Mouse (Mus musculus) monocyte, adult 2 months (primary cell): ENCODE measurements around the gene Pitpnc1.

Experiments used
- DNase-seq, 2 experiments: peaks; one replicate each; pipeline ENCODE4 v3.0.0; 2022; ENCODE audit warnings: low spot score in 2 of 2, low read depth in 1 of 2

The Pitpnc1 gene

DNA sequence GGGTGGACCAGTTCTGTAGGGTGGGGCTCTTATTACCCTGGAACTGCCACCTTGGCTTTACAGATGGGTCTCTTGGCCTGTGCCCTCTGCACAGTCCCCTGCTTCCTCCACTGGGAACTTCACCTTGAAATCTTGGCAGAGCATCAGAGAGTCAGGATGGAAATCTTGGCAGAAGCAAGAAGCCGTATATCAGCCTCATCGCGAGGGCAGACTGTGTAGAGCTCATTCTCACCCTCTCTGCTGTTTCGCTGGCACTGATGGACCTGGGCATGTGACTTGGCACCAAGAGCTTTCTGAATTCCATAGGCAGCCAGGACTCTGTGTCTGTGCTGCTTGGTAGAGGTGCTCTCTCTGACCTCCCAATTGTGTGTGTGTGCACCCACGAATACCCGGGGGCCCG, 221.7 kb downstream of the Pitpnc1 start:
- no peak for DNase-seq

DNA sequence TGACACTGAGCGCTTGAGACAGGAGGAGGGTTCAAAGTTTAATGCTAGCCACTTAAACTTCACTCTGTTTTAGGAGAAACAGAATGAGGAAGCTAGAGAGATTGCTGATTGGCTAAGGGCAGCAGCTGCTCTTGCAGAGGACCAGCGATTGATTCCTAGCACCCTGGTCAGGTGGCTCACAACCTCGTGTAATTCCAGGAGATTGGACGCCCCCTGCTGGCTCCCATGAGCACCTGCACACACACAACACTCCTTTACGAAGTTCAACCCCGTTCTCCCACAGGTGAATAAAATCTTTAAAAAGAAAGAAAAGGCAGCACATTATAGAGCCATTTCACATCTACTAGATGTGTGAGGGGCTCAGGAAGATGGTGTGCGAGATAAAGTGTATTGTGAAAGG, 224.8 kb downstream of the Pitpnc1 start:
- DNase-seq: no peak

DNA sequence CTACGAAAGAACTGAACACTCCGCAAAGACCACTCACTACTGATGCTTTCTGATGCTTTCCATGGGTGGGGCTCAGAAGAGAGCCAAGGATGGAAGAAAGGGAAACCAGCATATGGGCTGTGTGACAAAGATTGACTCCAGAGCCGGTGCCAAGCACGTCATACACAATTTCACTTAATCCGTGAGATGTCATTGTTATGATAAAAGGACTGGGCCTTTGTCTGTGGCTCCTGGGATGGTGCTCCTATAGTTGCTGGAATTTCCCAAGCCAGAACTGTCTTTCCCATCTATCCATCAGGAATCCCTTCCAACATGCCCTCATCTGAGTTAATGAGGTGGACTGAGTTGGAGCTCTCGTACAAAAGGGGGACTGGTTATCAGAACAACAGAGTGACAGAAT, 227.4 kb downstream of the Pitpnc1 start:
- no peak for DNase-seq

DNA sequence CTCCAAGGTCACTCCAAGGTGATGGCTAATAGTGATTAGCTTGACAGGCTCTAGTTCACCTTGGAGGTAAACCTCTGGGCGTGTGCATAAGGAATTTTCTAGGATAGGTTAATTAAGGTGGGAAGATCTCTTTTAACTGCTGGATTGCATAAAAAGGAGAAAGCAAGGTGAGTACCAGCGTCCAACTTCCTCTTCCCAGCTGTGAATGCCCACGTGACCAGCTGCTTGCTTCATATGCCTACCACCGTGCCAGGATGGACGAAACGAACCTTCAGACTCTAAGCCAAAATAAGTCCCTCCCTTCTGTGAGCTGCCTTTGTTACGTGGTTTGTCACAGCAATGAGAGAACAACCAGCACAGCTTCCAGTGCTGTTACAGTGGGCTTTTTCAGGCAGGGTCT, 228.8 kb downstream of the Pitpnc1 start:
- DNase-seq: no peak

DNA sequence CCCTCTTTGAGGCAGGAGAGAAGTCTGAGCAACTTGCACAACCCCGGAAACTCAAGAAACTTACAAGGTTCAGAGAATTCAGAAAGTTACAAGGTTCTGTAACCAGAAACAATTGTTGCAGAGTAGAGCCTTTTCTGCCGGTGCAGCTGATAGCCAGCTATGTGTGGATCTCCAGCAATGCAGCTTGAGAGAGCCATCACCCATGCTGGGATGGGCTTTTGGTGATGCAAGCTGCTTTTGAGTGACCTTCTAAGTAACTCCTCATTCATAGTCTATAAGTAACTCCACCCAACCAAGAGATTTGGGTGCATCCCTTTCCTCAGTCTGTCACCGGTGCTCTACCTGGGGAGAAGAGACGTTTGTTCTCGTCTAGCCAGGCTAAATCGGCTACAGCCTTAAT, 232.0 kb downstream of the Pitpnc1 start:
- no peak for DNase-seq

DNA sequence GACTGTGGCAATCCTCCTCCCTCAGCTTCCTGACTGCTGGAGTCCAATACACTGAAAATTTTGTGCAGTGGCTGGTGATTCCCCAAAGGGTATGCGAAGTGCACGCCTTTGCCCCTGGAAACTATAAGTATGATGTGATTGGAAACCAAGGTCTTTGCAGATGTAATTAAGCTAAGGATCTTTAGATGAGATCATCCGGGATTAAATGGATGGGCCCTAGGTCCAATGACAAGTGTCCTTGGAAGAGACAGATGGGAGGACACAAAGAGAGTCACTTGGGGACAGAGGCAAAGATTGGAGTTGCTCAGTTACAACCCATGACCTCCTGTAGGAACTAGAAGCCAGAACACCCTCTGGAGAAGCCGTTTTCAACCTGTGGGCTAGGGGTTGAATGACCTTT, 233.0 kb downstream of the Pitpnc1 start:
- DNase-seq: no peak

DNA sequence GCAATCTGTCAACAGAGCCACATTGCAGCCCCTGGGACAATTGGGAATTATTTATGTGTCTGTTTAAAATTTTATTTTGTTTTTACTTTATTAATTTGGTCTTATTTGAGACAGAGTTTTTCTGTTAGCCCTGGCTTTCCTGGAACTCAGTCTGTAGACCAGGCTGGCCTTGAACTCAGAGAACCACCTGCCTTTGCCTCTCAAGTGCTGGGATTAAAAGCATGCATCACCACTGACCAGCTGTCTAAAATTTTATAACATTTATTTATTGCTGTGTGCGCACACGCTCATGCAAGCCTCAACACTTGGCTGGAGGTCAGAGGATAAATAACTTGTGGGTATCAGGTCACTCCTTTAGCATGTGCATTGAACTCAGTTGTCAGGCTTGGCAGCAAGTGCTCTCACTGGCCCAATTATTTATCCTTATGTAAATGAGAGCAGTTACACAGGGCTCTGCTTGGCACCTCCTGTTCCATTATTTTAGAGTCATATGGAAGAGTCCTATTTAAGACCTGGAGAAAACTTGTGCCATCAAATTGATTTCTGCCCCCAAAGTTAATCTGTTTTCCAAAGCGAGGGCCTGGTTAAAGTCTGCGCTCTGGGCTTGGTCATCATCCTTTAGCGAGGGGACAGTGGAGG, 237.1 kb downstream of the Pitpnc1 start:
- no peak for DNase-seq

DNA sequence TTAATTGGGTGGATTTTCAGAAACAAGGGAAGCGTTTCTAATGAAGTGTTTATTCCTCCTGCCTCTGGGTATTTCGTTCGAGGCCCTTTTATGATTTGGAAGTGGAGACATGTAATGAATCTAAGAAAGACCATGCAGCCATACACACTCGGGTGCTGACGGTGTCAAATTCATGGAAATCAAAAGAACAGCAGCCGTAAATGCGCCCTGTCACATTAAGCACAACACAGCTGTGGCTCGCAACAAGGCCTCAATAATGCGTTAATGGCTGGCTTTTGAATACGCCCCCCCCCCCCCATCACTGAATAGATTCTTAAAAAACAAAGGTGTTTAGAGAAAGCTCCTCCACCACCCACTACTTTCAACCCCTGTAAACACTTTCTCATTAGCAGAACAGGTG, 240.4 kb downstream of the Pitpnc1 start:
- DNase-seq: no peak

DNA sequence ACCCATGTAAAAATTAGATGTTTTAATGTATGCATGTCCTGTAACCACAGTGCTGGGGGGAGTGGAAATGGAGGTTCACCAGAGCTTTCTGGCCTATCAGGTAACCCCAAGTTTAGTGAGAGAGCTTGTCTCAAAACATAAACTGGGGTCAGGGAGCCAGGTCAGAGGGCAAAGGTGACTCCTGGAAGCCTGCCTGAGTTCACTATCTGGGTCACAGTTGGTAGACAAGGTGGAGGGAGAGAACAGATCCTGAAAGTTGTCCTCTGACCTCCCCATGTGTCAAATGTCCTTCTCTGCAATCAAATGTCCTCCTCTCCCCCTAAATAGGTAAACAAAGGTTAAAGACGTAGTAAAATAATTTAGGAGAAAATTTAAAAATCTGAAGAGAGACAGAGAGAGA, 244.1 kb downstream of the Pitpnc1 start:
- no peak for DNase-seq

DNA sequence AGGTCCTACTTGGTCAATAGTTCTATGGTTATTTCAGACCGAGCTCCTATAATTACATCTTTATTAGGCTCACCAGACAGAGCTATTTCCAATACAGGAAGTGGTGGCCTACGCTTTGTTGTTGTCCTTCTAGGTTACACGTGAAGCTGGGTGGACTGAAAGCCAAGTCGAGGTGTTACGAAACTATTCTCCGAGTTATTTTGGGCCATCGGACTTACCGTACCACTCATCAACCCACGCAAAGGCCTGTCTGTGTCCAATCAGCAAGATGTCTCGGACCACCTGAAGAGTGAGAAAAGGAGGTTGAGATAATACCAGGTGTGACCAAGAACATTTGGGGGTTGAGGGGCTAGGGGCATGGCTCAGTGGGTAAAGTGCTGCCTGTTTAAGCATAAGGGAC, 244.5 kb downstream of the Pitpnc1 start:
- no peak for DNase-seq

DNA sequence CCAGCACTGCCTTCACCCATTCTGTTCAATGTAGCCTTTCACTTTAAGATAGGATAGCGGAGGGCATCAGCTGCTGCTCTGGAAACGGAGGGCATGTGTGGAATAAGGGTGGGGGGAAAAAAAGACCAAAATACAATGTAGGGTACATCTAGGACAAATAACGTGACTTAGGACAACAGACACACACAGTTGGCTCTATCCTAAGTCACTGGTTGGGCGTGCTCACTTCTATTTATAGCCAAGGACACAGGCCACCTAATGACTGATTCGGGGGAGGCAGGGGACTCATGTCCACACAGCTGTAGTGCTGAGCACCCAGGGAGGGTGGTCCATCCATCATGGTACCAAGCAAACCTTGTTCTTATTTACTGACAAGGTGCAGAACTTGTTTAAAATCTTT, 245.2 kb downstream of the Pitpnc1 start:
- DNase-seq: no peak

DNA sequence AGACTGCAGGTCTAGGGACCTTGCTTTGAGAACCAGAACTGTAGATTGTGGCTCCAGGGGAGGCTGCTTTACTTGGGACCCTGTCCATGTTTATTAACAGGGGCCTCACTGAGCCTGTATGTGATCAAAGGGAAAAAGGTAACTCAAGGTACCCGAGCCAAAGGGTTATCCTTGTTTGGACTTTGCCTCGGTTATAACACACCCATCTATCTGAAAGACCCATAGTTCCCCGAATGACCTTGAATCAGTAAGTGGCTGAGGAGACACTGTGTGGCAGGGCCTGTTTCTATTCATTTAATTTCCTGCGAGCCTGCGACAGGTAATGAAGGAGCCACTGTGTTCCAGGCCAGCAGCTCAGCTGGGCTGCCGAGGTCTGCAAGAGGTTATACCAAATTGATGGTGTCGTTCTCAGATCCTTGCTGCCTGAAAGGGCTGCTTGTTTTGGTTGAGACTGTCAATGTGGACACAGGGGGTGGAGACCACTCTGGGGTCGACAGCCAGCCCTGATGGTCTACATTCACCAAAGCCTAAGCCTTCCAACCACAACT, 246.8 kb downstream of the Pitpnc1 start:
- no peak for DNase-seq

DNA sequence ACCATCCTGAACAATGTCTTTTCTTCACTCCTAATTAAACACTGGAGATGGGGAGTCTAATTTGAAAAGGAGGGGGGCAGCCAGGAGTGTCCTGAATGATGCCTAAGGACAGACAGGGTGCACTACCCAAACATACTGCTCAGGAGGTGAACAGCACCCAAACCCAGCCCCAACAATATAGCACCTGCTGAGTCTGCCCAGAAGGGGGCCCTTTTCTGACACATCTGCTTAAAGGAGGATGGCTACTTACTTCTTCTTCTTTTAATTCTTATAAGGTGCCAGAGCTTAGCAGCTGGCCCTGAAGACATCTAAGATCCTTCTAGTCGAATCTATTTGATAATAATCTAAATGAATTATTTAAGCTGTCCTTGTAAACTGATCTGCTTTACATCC, 247.3 kb downstream of the Pitpnc1 start:
- DNase-seq: no peak

DNA sequence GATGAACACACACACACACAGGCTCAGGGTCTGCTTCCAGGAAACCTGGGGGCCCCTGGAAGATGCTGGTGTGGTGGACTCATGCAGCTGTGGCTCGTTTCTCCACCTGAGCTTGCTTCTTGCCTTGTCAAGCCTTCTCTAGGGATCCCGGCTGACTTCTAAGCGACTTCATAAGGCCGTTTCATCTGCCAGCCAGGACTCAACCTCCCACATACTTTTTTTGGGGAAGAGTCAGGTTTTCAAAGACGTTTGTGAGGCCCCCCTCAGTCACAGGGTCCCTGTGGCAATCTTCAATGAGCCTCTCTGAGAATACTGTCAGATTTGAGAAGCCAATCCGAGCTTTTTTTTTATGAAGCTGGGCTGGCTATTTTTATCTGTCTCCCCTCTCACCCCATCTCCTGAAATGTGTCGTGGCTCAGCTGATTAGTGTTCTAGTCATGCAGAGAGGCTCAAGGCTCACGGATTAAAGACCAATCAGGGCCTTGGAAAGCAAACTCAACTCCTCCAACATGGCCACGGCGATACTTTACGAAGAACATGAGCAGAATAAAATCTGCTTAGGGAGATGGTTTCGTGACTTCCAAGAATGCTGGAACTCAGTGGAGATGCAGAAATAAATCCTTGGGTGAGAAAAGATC, 247.8 kb downstream of the Pitpnc1 start:
- DNase-seq: no peak

DNA sequence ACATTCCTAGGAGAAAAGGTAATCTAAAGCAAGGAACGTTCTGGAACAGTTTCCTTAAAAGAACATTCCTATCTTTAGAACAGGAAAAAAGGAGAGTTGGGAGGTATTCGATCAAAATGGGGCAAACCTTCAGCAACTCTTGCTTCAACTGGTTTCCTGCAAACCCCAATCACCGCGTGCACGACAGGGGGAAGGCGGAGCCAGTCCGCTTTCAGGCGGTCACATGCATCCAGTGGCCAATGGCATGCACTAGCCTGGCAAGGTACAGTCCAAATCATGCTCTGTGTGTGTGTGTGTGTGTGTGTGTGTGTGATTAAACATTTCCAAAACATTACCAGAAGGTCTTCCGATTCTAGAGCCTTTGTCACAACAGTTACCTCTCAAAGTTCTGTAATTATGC, 255.4 kb downstream of the Pitpnc1 start:
- no peak for DNase-seq

DNA sequence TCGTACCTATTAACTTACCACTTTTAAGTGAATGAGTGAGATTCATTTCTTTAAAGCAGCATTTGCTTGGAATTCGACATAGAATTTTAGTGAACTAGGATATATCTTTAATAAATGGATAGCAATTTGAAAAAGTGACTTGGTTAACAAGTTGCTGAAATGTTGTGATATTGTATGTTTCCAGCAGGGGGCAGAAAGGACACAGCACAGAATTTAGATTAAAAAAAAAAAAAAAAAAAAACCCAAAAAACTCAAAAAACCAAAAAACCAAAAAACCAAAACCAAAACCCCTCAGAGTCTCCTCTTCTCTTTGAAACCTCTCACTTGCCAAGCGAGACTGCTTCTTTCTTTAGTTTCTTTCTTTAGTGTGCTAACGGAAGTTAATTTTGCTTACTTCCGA, 256.8 kb downstream of the Pitpnc1 start:
- DNase-seq: no peak

DNA sequence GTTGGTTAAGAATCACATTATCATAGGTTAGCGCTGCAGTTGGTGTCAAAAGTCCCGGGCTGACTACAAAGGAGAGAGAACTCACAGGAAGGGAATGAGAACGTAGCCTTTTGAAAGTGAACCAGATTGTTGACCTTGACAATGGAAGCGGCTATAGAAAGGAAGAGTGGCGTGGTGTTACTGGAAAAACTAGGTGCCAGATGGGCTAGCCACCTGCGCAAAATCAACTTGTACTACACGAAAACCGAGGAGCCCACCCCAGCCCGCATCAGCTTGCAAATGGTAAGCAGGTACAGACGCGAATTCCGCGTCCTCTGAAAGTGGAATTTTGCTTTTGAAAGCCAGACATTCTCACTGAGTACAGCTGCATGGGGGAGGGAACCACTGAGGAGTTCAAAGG, 260.7 kb downstream of the Pitpnc1 start:
- DNase-seq: no peak

DNA sequence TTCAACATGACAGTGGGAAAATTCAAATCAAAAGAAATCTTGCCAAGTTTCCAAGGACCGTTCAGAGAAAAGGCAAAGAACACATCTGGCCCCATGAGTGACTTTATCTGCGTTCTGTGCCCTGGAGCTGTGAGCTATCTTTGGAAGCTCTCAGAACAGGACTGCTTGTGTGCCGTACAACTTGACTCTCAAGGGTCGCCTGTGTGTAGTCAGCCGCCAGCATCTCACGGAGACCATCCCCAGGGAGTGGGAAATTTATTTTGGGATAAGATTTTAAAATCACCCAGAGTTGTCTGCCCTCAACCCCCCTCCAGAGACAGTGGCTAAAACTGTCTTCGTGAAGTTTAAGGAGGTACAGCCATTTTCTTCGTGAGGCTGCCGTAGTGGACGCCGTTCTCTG, 268.7 kb downstream of the Pitpnc1 start:
- DNase-seq: no peak

DNA sequence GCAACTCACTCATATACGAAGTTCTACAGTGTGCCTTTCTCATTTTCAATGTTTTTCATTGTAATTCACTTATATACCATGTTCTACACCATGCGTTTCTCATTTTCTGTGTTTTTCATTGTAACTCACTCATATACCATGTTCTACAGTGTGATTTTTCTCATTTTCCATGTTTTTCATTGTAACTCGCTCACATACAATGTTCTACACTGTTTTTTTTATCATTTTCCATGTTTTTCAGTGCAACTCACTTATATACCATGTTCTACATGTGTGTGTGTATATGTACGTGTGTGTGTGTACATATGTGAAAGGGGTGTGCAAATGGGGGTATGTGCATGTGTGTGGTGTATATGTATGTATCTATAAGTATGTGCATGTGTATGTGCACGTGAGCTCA, 271.2 kb downstream of the Pitpnc1 start:
- DNase-seq: no peak

DNA sequence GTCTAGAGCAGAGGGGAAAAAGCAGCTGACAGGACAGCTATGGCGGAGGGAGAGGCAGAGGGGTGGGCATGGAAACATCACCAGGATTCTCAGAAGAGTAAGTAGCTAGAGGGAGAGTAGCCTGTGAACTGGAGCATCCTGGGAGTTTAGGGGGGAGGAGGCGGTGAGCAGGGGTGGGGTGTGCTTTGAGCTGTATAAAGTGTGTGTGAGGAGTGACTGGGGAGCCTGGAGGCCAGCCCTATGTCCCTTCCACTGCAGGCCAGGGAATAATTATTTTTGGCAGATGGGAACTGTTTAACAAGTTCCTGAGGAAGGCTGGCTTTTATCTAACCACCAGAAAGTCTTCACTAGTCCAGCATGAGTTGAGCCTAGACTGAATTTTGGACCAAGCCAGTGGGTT, 275.2 kb downstream of the Pitpnc1 start:
- DNase-seq: no peak

DNA sequence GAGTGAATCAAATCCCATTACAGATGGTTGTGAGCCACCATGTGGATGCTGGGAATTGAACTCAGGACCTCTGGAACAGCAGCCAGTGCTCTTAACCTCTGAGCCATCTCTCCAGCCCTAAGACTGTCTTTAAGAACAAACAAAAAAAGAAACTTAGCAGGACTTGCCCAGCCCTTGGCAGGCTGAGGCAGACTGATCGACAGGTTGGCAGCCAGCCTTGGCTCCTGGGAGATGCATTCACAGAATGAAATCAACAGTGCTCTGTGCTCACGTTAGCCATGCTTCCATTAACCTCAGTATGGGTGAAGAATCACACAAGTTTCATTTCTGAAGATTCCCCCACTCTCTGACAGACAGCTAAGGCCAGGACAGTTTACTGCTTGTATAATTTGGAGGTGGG, 280.1 kb downstream of the Pitpnc1 start:
- DNase-seq: no peak

DNA sequence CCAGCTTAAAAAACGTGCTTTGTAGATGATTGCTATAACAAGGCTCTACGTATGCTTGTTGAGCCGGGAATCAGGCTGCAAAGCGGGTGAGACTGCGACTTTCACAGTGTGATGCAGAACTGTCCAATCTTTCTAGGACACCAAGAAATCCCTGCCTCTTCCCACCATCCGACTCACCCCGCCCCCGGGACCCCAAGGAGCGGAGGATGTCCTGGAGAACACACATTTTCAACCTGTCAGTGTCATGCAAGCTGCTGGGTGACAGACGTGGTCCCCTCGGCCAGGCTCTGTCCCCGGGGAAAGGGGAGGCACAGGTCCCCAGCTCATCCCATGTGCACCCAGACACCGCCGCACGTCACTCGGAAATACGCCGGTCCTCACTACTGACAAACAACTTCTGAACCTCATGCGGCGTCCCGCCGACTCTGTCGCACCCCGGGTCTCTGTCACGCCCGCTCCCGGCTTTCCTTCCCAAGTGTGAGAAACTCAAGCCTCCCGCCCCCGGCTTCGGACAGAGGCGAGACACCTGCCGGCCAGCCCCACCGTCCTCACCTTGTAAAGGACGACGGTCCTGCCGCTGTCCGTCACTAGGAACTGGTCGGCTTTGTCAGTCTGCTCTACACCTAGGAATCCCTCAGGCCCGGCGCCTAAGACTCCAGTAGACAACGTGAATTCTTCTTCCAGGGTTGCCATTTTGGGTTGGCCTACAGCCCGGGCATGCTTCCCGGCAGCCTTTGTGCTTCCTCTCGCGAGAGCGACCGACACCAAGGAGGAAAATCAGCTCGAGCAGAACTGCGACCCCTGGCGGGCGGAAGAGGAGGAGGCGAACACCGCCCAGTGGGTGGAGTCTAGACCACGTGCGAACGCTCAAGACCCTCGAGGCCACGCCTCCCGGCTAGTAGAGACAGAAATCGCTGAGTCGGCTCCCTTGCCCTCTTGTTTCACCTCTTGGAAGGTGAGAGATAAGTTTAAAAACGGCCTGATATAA, 281.6 kb downstream of the Pitpnc1 start, which contains the start of gene Nol11:
Gene Nol11, minus strand, starts transcription at position 817 of the 988 bp plus-strand sequence.
- peak; percentile 96 to 98 for DNase-seq
